Mouse (Mus musculus) limb, embryonic 15.5 days (tissue): ENCODE results near the gene Zfand3. TPM values are rescaled to one million over a fixed set of nuclear protein-coding genes. Genes with fewer than 3 reads are reported as not detected.

Source experiments
- ATAC-seq: fragments of 200-750 bp; cut with Nextera tagmentation; 2 replicates; pipeline ENCODE4 v1.8.0; 2017; ENCODE audit warnings: low read depth, moderate TSS enrichment; ENCODE audit not compliant: insufficient number of reproducible peaks, low FRiP score, low TSS enrichment
- H3K27ac ChIP-seq: fragments of 300-500 bp; sonication (generic); 2 replicates; pipeline ENCODE4 v1.5.1; 2015; ENCODE audit warnings: moderate library complexity, mild to moderate bottlenecking, inconsistent platforms
- H3K27me3 ChIP-seq: fragments of 300-500 bp; sonication (generic); 2 replicates; pipeline ENCODE4 v1.6.1; 2015; ENCODE audit warnings: inconsistent platforms
- H3K36me3 ChIP-seq: fragments of 300-500 bp; sonication (generic); 2 replicates; pipeline ENCODE4 v1.6.1; 2015; ENCODE audit warnings: inconsistent platforms
- H3K4me1 ChIP-seq: fragments of 300-500 bp; sonication (generic); 2 replicates; pipeline ENCODE4 v1.6.1; 2015; ENCODE audit warnings: inconsistent platforms
- H3K4me2 ChIP-seq: fragments of 300-500 bp; sonication (generic); 2 replicates; pipeline ENCODE4 v1.6.1; 2015; ENCODE audit warnings: mild to moderate bottlenecking, inconsistent platforms
- H3K4me3 ChIP-seq: fragments of 300-500 bp; sonication (generic); 2 replicates; pipeline ENCODE4 v1.5.1; 2015; ENCODE audit warnings: mild to moderate bottlenecking, inconsistent platforms
- H3K9ac ChIP-seq: fragments of 300-500 bp; sonication (generic); 2 replicates; pipeline ENCODE4 v1.6.1; 2015; ENCODE audit warnings: inconsistent platforms
- H3K9me3 ChIP-seq: fragments of 300-500 bp; sonication (generic); 2 replicates; pipeline ENCODE4 v1.6.1; 2016; ENCODE audit warnings: inconsistent platforms
- WGBS: fragments of 180-500 bp; shearing (Covaris S2); methylation state at CpG from one replicate; pipeline ENCODE4 v1.1.7; 2015; 5-methylcytosine and 5-hydroxymethylcytosine counted together
- polyA plus RNA-seq: library from polyadenylated mRNA; unstranded; fragments of >200 nt; fragmentation: Nextera tagmentation; extraction: Ambion mirVana; gene quantifications from 2 replicates; pipeline ENCODE4 v1.2.1, GENCODE M21; 2015

The Zfand3 gene
- polyA plus RNA-seq, 1 experiment from 2014 or later: 53.1 TPM

GRCm38 (mm10) chr17:30056226-30056625 is 51.7 kb downstream of the Zfand3 start:
- Histone ChIP-seq H3K9me3 (no peaks in the 10 kb centered on the region), H3K27ac (no peak overlapping the region), H3K27me3 (no peaks in the 10 kb centered on the region), H3K9ac (no peak overlapping the region), H3K4me2 (no peak overlapping the region), H3K4me1 (peaks cover 6% of the 10 kb centered on the region; the same call in 1 of the 2 replicates), H3K36me3 (peaks cover 4% of the 10 kb centered on the region; the same call in 1 of the 2 replicates), H3K4me3 (no peak overlapping the region)
- no peak for ATAC-seq
- WGBS: 77% methylated on average over 5 of the region's 5 CpGs

- no peaks in the 10 kb centered on the region for H3K9me3 ChIP-seq
- no peaks in the 10 kb centered on the region for H3K27me3 ChIP-seq
- no peak overlapping the region for H3K27ac ChIP-seq
- WGBS: 71% methylated on average over 3 of the region's 3 CpGs
- no peak for ATAC-seq
- H3K4me2 ChIP-seq: no peak overlapping the region
- H3K9ac ChIP-seq: no peak overlapping the region
- H3K36me3 ChIP-seq: peaks cover 4% of the 10 kb centered on the region; the same call in 1 of the 2 replicates
- peaks cover 6% of the 10 kb centered on the region; the same call in 1 of the 2 replicates for H3K4me1 ChIP-seq
- H3K4me3 ChIP-seq: no peak overlapping the region
Observed at GRCm38 (mm10) chr17:30058594-30058993, 54.1 kb downstream of the Zfand3 start.

GRCm38 (mm10) chr17:30059066-30059465 is 54.5 kb downstream of the Zfand3 start:
- Histone ChIP-seq H3K27ac (no peak overlapping the region), H3K36me3 (peaks cover 4% of the 10 kb centered on the region; the same call in 1 of the 2 replicates), H3K4me3 (no peak overlapping the region), H3K9ac (no peak overlapping the region), H3K4me1 (peaks cover 8% of the 10 kb centered on the region; the same call in 1 of the 2 replicates), H3K4me2 (no peak overlapping the region), H3K27me3 (no peaks in the 10 kb centered on the region), H3K9me3 (no peaks in the 10 kb centered on the region)
- ATAC-seq: no peak
- 90% methylated on average over 5 of the region's 5 CpGs for WGBS

- H3K36me3 ChIP-seq: no peaks in the 10 kb centered on the region
- H3K4me1 ChIP-seq: peaks cover 15% of the 10 kb centered on the region
- no peak overlapping the region for H3K27ac ChIP-seq
- no peaks in the 10 kb centered on the region for H3K9me3 ChIP-seq
- WGBS: 79% methylated on average over 8 of the region's 8 CpGs
- no peak for ATAC-seq
- no peak overlapping the region for H3K4me3 ChIP-seq
- H3K9ac ChIP-seq: no peak overlapping the region
- no peaks in the 10 kb centered on the region for H3K27me3 ChIP-seq
- no peak overlapping the region for H3K4me2 ChIP-seq
Observed at GRCm38 (mm10) chr17:30061100-30061837, 56.7 kb downstream of the Zfand3 start.

GRCm38 (mm10) chr17:30063849-30064248 is 59.3 kb downstream of the Zfand3 start:
- no peak for ATAC-seq
- Histone ChIP-seq H3K9me3 (no peaks in the 10 kb centered on the region), H3K27me3 (no peaks in the 10 kb centered on the region), H3K4me3 (no peak overlapping the region), H3K4me2 (no peak overlapping the region), H3K27ac (0 out of 2 replicates have a peak overlapping the region, but pooled peaks have one; percentile 4), H3K36me3 (no peaks in the 10 kb centered on the region), H3K9ac (no peak overlapping the region), H3K4me1 (peaks cover 15% of the 10 kb centered on the region; the same call in 1 of the 2 replicates)
- 26% methylated on average over 3 of the region's 3 CpGs for WGBS

- H3K27ac ChIP-seq: no peak overlapping the region
Observed at GRCm38 (mm10) chr17:30064746-30065145, 60.2 kb downstream of the Zfand3 start.

GRCm38 (mm10) chr17:30069776-30070175 is 65.2 kb downstream of the Zfand3 start:
- H3K27me3 ChIP-seq: no peaks in the 10 kb centered on the region
- WGBS: 61% methylated on average over 3 of the region's 3 CpGs
- no peak overlapping the region for H3K4me2 ChIP-seq
- H3K4me3 ChIP-seq: no peak overlapping the region
- no peak overlapping the region for H3K9ac ChIP-seq
- H3K27ac ChIP-seq: no peak overlapping the region
- peaks cover 4% of the 10 kb centered on the region for H3K4me1 ChIP-seq
- H3K9me3 ChIP-seq: no peaks in the 10 kb centered on the region
- ATAC-seq: no peak
- peaks cover 3% of the 10 kb centered on the region; the same call in 1 of the 2 replicates for H3K36me3 ChIP-seq

More at GRCm38 (mm10) chr17:30064746-30065145, 60.2 kb downstream of the Zfand3 start:
- WGBS: 23% methylated on average over 4 of the region's 4 CpGs
- Histone ChIP-seq H3K4me3 (no peak overlapping the region), H3K4me2 (no peak overlapping the region), H3K9ac (no peak overlapping the region), H3K27me3 (no peaks in the 10 kb centered on the region), H3K4me1 (peaks cover 13% of the 10 kb centered on the region; the same call in 1 of the 2 replicates), H3K36me3 (no peaks in the 10 kb centered on the region), H3K9me3 (no peaks in the 10 kb centered on the region)
- no peak for ATAC-seq

GRCm38 (mm10) chr17:30070631-30071030 is 66.1 kb downstream of the Zfand3 start:
- no peak for ATAC-seq
- Histone ChIP-seq H3K9ac (no peak overlapping the region), H3K36me3 (peaks cover 3% of the 10 kb centered on the region; the same call in 1 of the 2 replicates), H3K27ac (no peak overlapping the region), H3K9me3 (no peaks in the 10 kb centered on the region), H3K4me3 (no peak overlapping the region), H3K27me3 (no peaks in the 10 kb centered on the region), H3K4me1 (peaks cover 6% of the 10 kb centered on the region), H3K4me2 (no peak overlapping the region)
- 66% methylated on average over 5 of the region's 5 CpGs for WGBS

- Histone ChIP-seq H3K4me1 (peaks cover 6% of the 10 kb centered on the region), H3K27me3 (no peaks in the 10 kb centered on the region), H3K36me3 (peaks cover 3% of the 10 kb centered on the region; the same call in 1 of the 2 replicates), H3K9ac (no peak overlapping the region), H3K4me2 (no peak overlapping the region), H3K9me3 (no peaks in the 10 kb centered on the region), H3K4me3 (no peak overlapping the region), H3K27ac (no peak overlapping the region)
- 86% methylated on average over 3 of the region's 3 CpGs for WGBS
- no peak for ATAC-seq
Observed at GRCm38 (mm10) chr17:30072613-30073012, 68.1 kb downstream of the Zfand3 start.

GRCm38 (mm10) chr17:30075896-30076295 is 71.4 kb downstream of the Zfand3 start:
- 46% methylated on average over 5 of the region's 5 CpGs for WGBS
- no peak for ATAC-seq

GRCm38 (mm10) chr17:30084007-30084406 is 79.5 kb downstream of the Zfand3 start:
- Histone ChIP-seq H3K9me3 (no peaks in the 10 kb centered on the region), H3K27me3 (no peaks in the 10 kb centered on the region), H3K4me3 (no peak overlapping the region), H3K4me1 (peaks cover 4% of the 10 kb centered on the region; the same call in 1 of the 2 replicates), H3K36me3 (no peaks in the 10 kb centered on the region), H3K4me2 (no peak overlapping the region), H3K27ac (no peak overlapping the region), H3K9ac (no peak overlapping the region)
- WGBS: 53% methylated on average over 4 of the region's 4 CpGs
- ATAC-seq: no peak

More at GRCm38 (mm10) chr17:30075896-30076295, 71.4 kb downstream of the Zfand3 start:
- Histone ChIP-seq H3K27ac (no peak overlapping the region), H3K9me3 (no peaks in the 10 kb centered on the region), H3K4me3 (no peak overlapping the region), H3K4me1 (peaks cover 6% of the 10 kb centered on the region), H3K36me3 (peaks cover 3% of the 10 kb centered on the region; the same call in 1 of the 2 replicates), H3K9ac (no peak overlapping the region), H3K4me2 (no peak overlapping the region), H3K27me3 (no peaks in the 10 kb centered on the region)

- H3K27me3 ChIP-seq: no peaks in the 10 kb centered on the region
- no peak overlapping the region for H3K4me2 ChIP-seq
- H3K4me1 ChIP-seq: peaks cover 4% of the 10 kb centered on the region; the same call in 1 of the 2 replicates
- no peak for ATAC-seq
- no peaks in the 10 kb centered on the region for H3K9me3 ChIP-seq
- H3K27ac ChIP-seq: no peak overlapping the region
- H3K9ac ChIP-seq: no peak overlapping the region
- no peaks in the 10 kb centered on the region for H3K36me3 ChIP-seq
- WGBS: 93% methylated on average over 7 of the region's 7 CpGs
- no peak overlapping the region for H3K4me3 ChIP-seq
Observed at GRCm38 (mm10) chr17:30086695-30087094, 82.2 kb downstream of the Zfand3 start.
